In genomic region chr10:29362197-29362900, GRCm38 (mm10) we compare ENCODE assay signal across 8 mouse cellular contexts. TPM values are rescaled to one million over a fixed set of nuclear protein-coding genes. Genes with fewer than 3 reads are reported as not detected.
DNase-seq lines count a peak whose midpoint lies in the region; ATAC-seq lines count a peak whose summit lies in the region.

Gene Rnf146, minus strand, starts transcription at chr10:29362442.

- peak within 1 kb of the TSS; percentile 98 for H3K27ac ChIP-seq in kidney, embryonic 16.5 days (ENCODE audit: low read length)
- H3K27ac ChIP-seq in intestine, embryonic 16.5 days (ENCODE audit: low read length) = peak within 1 kb of the TSS; percentile 99

- intact Hi-C loops in gastrocnemius, postnatal 14 days (cut with DNase I; ENCODE audit: low total_unique reads) = no loop called here

- H3K4me1 ChIP-seq in kidney, embryonic 16.5 days (ENCODE audit: insufficient read depth, low read length) = peaks cover 13% of the 10 kb centered on the region
- peaks cover 8% of the 10 kb centered on the region for H3K4me1 ChIP-seq in intestine, embryonic 16.5 days (ENCODE audit: control insufficient read depth, insufficient read depth, low read length)

- no peaks in the 10 kb centered on the region for H3K9me3 ChIP-seq in kidney, embryonic 16.5 days (ENCODE audit: low read length)
- H3K9me3 ChIP-seq in intestine, embryonic 16.5 days (ENCODE audit: control insufficient read depth, low read length) = no peaks in the 10 kb centered on the region

- no peak for ATAC-seq in kidney, embryonic 16.5 days (ENCODE audit: low FRiP score, low TSS enrichment)
- ATAC-seq in intestine, embryonic 16.5 days = no peak
- ATAC-seq in megakaryocyte progenitor cell, adult 5-6 weeks (replicated peaks; ENCODE audit: poor library complexity) = no peak

- WGBS in kidney, embryonic 16.5 days = 6% methylated on average over 15 of the region's 15 CpGs
- WGBS in intestine, embryonic 16.5 days = 5% methylated on average over 15 of the region's 15 CpGs

- peak within 1 kb of the TSS; percentile 98 for H3K9ac ChIP-seq in kidney, embryonic 16.5 days (replicated peaks; ENCODE audit: low read length)
- peak within 1 kb of the TSS; percentile 99 for H3K9ac ChIP-seq in intestine, embryonic 16.5 days (ENCODE audit: low read depth, low read length)

- H3K4me3 ChIP-seq in kidney, embryonic 16.5 days (ENCODE audit: low read length) = peak within 1 kb of the TSS; percentile 91
- H3K4me3 ChIP-seq in intestine, embryonic 16.5 days (ENCODE audit: low read length) = peak within 1 kb of the TSS; percentile 94

- DNase-seq in kidney, adult 8-10 months = no peak
- no peak for DNase-seq in adrenal gland, adult 8-10 months
- no peak for DNase-seq in gastrocnemius, postnatal 14 days
- no peak for DNase-seq in natural killer cell, adult 2 months (ENCODE audit: low spot score in 2 of 2)
- no peak for DNase-seq in frontal cortex, postnatal 14 days (ENCODE audit: low spot score in 2 of 2)

- peak within 1 kb of the TSS; percentile 71 for H3K4me2 ChIP-seq in kidney, embryonic 16.5 days (replicated peaks; ENCODE audit: low read depth, low read length)
- H3K4me2 ChIP-seq in intestine, embryonic 16.5 days (ENCODE audit: low read depth, low read length) = peak within 1 kb of the TSS; percentile 77

- no peaks in the 10 kb centered on the region for H3K36me3 ChIP-seq in kidney, embryonic 16.5 days (ENCODE audit: insufficient read depth, low read length)
- H3K36me3 ChIP-seq in intestine, embryonic 16.5 days (ENCODE audit: control insufficient read depth, insufficient read depth, low read length) = no peaks in the 10 kb centered on the region

- no peaks in the 10 kb centered on the region for H3K27me3 ChIP-seq in kidney, embryonic 16.5 days (ENCODE audit: insufficient read depth, low read length)
- no peaks in the 10 kb centered on the region for H3K27me3 ChIP-seq in intestine, embryonic 16.5 days (replicated peaks; ENCODE audit: control insufficient read depth, insufficient read depth, low read length)

RNA-seq across cellular contexts. Expression of gene Rnf146, which starts in this region (rescaled TPM):
- 54.7 and 57.4 TPM in 2 replicates for polyA plus RNA-seq in kidney, embryonic 16.5 days (2015; fragmentation: Nextera tagmentation; extraction: Ambion mirVana)
- total RNA-seq in adrenal gland, adult 8-10 months (2022) = 10 to 100 TPM; 48.6 to 55.0 (median 50.7) TPM
- 10 to 100 TPM; 40.0 to 42.9 TPM for total RNA-seq in gastrocnemius, postnatal 14 days (2021)
- 39.0 and 42.6 TPM in 2 replicates for polyA plus RNA-seq in intestine, embryonic 16.5 days (2015; fragmentation: Nextera tagmentation; extraction: Ambion mirVana)
- 31.0 and 34.3 TPM in 2 replicates for total RNA-seq in megakaryocyte progenitor cell, adult 5-6 weeks (2015)
- total RNA-seq in megakaryocyte progenitor cell, adult 5-6 weeks (2017) = 57.5 and 61.9 TPM in 2 replicates
